Mouse (Mus musculus) fat pad, adult 2 months (tissue): ENCODE results near the gene Mical2.

Source experiments
- DNase-seq: peaks from one replicate; pipeline ENCODE4 v3.0.0-alpha.2; 2011; ENCODE audit warnings: low read depth, low spot score; ENCODE audit errors: extremely low read depth

Gene Mical2

GRCm38 (mm10) chr7:112390937-112391605 lies 165.4 kb downstream of the Mical2 start:
- DNase-seq: peak; percentile 39

GRCm38 (mm10) chr7:112397786-112398185 lies 172.1 kb downstream of the Mical2 start:
- no peak for DNase-seq

GRCm38 (mm10) chr7:112399425-112400170 lies 173.9 kb downstream of the Mical2 start:
- DNase-seq: no peak

- no peak for DNase-seq
Measured at GRCm38 (mm10) chr7:112400175-112400574, 174.5 kb downstream of the Mical2 start.

- DNase-seq: no peak
Measured at GRCm38 (mm10) chr7:112405061-112405460, 179.4 kb downstream of the Mical2 start.

GRCm38 (mm10) chr7:112405578-112405977 lies 179.9 kb downstream of the Mical2 start:
- no peak for DNase-seq

- no peak for DNase-seq
Measured at GRCm38 (mm10) chr7:112407597-112407996, 181.9 kb downstream of the Mical2 start.

- DNase-seq: no peak
Measured at GRCm38 (mm10) chr7:112409991-112410390, 184.3 kb downstream of the Mical2 start.

GRCm38 (mm10) chr7:112413286-112413685 lies 187.6 kb downstream of the Mical2 start:
- no peak for DNase-seq

GRCm38 (mm10) chr7:112416058-112416526 lies 190.4 kb downstream of the Mical2 start:
- DNase-seq: no peak

GRCm38 (mm10) chr7:112416730-112417513 lies 191.3 kb downstream of the Mical2 start:
- DNase-seq: no peak

- no peak for DNase-seq
Measured at GRCm38 (mm10) chr7:112417598-112417997, 191.9 kb downstream of the Mical2 start.

GRCm38 (mm10) chr7:112423438-112423837 lies 197.8 kb downstream of the Mical2 start:
- DNase-seq: no peak

- DNase-seq: no peak
Measured at GRCm38 (mm10) chr7:112426811-112427210, 201.2 kb downstream of the Mical2 start.

- no peak for DNase-seq
Measured at GRCm38 (mm10) chr7:112427357-112428157, 201.9 kb downstream of the Mical2 start, which contains the start of gene Parva. Gene Parva, plus strand, starts transcription at chr7:112427505.

- DNase-seq: no peak
Measured at GRCm38 (mm10) chr7:112428158-112428535, 202.5 kb downstream of the Mical2 start.

- DNase-seq: no peak
Measured at GRCm38 (mm10) chr7:112439846-112440245, 214.2 kb downstream of the Mical2 start.

GRCm38 (mm10) chr7:112444152-112444984 lies 218.7 kb downstream of the Mical2 start:
- DNase-seq: no peak

- DNase-seq: no peak
Measured at GRCm38 (mm10) chr7:112444985-112445367, 219.3 kb downstream of the Mical2 start.

- no peak for DNase-seq
Measured at GRCm38 (mm10) chr7:112446498-112446897, 220.8 kb downstream of the Mical2 start.
